Mouse (Mus musculus): ENCODE data around the gene Coro6. TPM values are rescaled to one million over a fixed set of nuclear protein-coding genes. Genes with fewer than 3 reads are reported as not detected.
A peak's percentile ranks its signal among the peaks of the same experiment; 100 is the strongest.

The Coro6 gene
- polyA plus RNA-seq, 1 experiment from 2014 or later: 0.39 TPM

GRCm38 (mm10) chr11:77471407-77471806, 9.2 kb downstream of the Coro6 start:
- H3K4me3 ChIP-seq (ENCODE audit: low read depth, low read length): no peak overlapping the region
- H3K27ac ChIP-seq (ENCODE audit: low read length): no peak overlapping the region
- H3K4me1 ChIP-seq (ENCODE audit: control insufficient read depth, insufficient read depth, low read length): 0 out of 2 replicates have a peak, but pooled peaks cover 3% of the 10 kb centered on the region
- 72% methylated on average over 29 of the region's 29 CpGs for WGBS
- H3K9me3 ChIP-seq (replicated peaks; ENCODE audit: control insufficient read depth, low read length, poor library complexity, severe bottlenecking): no peaks in the 10 kb centered on the region
- H3K27me3 ChIP-seq (ENCODE audit: control insufficient read depth, insufficient read depth, low read depth, low read length): peaks cover 14% of the 10 kb centered on the region
- H3K36me3 ChIP-seq (ENCODE audit: control insufficient read depth, insufficient read depth, low read length): peaks cover 22% of the 10 kb centered on the region
- H3K9ac ChIP-seq (ENCODE audit: low read depth, low read length): no peak overlapping the region
- no peak for ATAC-seq
- no peak overlapping the region for H3K4me2 ChIP-seq (ENCODE audit: low read length)

- Histone ChIP-seq H3K9ac (ENCODE audit: low read depth, low read length) (no peak overlapping the region), H3K27ac (ENCODE audit: low read length) (no peak overlapping the region), H3K27me3 (ENCODE audit: control insufficient read depth, insufficient read depth, low read depth, low read length) (peaks cover under 1% of the 10 kb centered on the region), H3K9me3 (replicated peaks; ENCODE audit: control insufficient read depth, low read length, poor library complexity, severe bottlenecking) (no peaks in the 10 kb centered on the region), H3K4me1 (ENCODE audit: control insufficient read depth, insufficient read depth, low read length) (0 out of 2 replicates have a peak, but pooled peaks cover under 1% of the 10 kb centered on the region), H3K4me3 (ENCODE audit: low read depth, low read length) (no peak overlapping the region), H3K4me2 (ENCODE audit: low read length) (no peak overlapping the region), H3K36me3 (ENCODE audit: control insufficient read depth, insufficient read depth, low read length) (peaks cover 22% of the 10 kb centered on the region)
- 93% methylated on average over 16 of the region's 16 CpGs for WGBS
- 0 out of 2 replicates have a peak, but pooled peaks have one; percentile 15 for ATAC-seq
Measured at GRCm38 (mm10) chr11:77472775-77473174, 10.6 kb downstream of the Coro6 start.

GRCm38 (mm10) chr11:77476216-77476615, 14.0 kb downstream of the Coro6 start:
- no peak overlapping the region for H3K4me2 ChIP-seq (ENCODE audit: low read length)
- ATAC-seq: no peak
- H3K9me3 ChIP-seq (replicated peaks; ENCODE audit: control insufficient read depth, low read length, poor library complexity, severe bottlenecking): no peaks in the 10 kb centered on the region
- H3K4me3 ChIP-seq (ENCODE audit: low read depth, low read length): no peak overlapping the region
- H3K4me1 ChIP-seq (ENCODE audit: control insufficient read depth, insufficient read depth, low read length): no peaks in the 10 kb centered on the region
- H3K36me3 ChIP-seq (ENCODE audit: control insufficient read depth, insufficient read depth, low read length): peaks cover 13% of the 10 kb centered on the region
- H3K9ac ChIP-seq (ENCODE audit: low read depth, low read length): no peak overlapping the region
- H3K27ac ChIP-seq (ENCODE audit: low read length): no peak overlapping the region
- H3K27me3 ChIP-seq (ENCODE audit: control insufficient read depth, insufficient read depth, low read depth, low read length): no peaks in the 10 kb centered on the region
- WGBS: 96% methylated on average over 14 of the region's 14 CpGs

GRCm38 (mm10) chr11:77476895-77477294, 14.7 kb downstream of the Coro6 start:
- Histone ChIP-seq H3K36me3 (ENCODE audit: control insufficient read depth, insufficient read depth, low read length) (peaks cover 6% of the 10 kb centered on the region; the same call in 1 of the 2 replicates), H3K27me3 (ENCODE audit: control insufficient read depth, insufficient read depth, low read depth, low read length) (no peaks in the 10 kb centered on the region), H3K4me1 (ENCODE audit: control insufficient read depth, insufficient read depth, low read length) (no peaks in the 10 kb centered on the region), H3K9ac (ENCODE audit: low read depth, low read length) (no peak overlapping the region), H3K4me3 (ENCODE audit: low read depth, low read length) (no peak overlapping the region), H3K4me2 (ENCODE audit: low read length) (no peak overlapping the region), H3K9me3 (replicated peaks; ENCODE audit: control insufficient read depth, low read length, poor library complexity, severe bottlenecking) (no peaks in the 10 kb centered on the region), H3K27ac (ENCODE audit: low read length) (no peak overlapping the region)
- 91% methylated on average over 6 of the region's 6 CpGs for WGBS
- ATAC-seq: no peak

GRCm38 (mm10) chr11:77483043-77483442, 20.8 kb downstream of the Coro6 start:
- ATAC-seq: no peak
- H3K27me3 ChIP-seq (ENCODE audit: control insufficient read depth, insufficient read depth, low read depth, low read length): no peaks in the 10 kb centered on the region
- H3K36me3 ChIP-seq (ENCODE audit: control insufficient read depth, insufficient read depth, low read length): no peaks in the 10 kb centered on the region
- 87% methylated on average over 3 of the region's 3 CpGs for WGBS
- no peak overlapping the region for H3K27ac ChIP-seq (ENCODE audit: low read length)
- H3K4me3 ChIP-seq (ENCODE audit: low read depth, low read length): no peak overlapping the region
- H3K4me1 ChIP-seq (ENCODE audit: control insufficient read depth, insufficient read depth, low read length): peaks cover 35% of the 10 kb centered on the region
- H3K9me3 ChIP-seq (replicated peaks; ENCODE audit: control insufficient read depth, low read length, poor library complexity, severe bottlenecking): no peaks in the 10 kb centered on the region
- H3K9ac ChIP-seq (ENCODE audit: low read depth, low read length): no peak overlapping the region
- no peak overlapping the region for H3K4me2 ChIP-seq (ENCODE audit: low read length)

- no peak overlapping the region for H3K4me3 ChIP-seq (ENCODE audit: low read depth, low read length)
- H3K4me2 ChIP-seq (ENCODE audit: low read length): no peak overlapping the region
- H3K27me3 ChIP-seq (ENCODE audit: control insufficient read depth, insufficient read depth, low read depth, low read length): no peaks in the 10 kb centered on the region
- no peak overlapping the region for H3K27ac ChIP-seq (ENCODE audit: low read length)
- WGBS: 78% methylated on average over 11 of the region's 11 CpGs
- no peak overlapping the region for H3K9ac ChIP-seq (ENCODE audit: low read depth, low read length)
- peaks cover 41% of the 10 kb centered on the region for H3K4me1 ChIP-seq (ENCODE audit: control insufficient read depth, insufficient read depth, low read length)
- no peak for ATAC-seq
- no peaks in the 10 kb centered on the region for H3K36me3 ChIP-seq (ENCODE audit: control insufficient read depth, insufficient read depth, low read length)
- H3K9me3 ChIP-seq (replicated peaks; ENCODE audit: control insufficient read depth, low read length, poor library complexity, severe bottlenecking): no peaks in the 10 kb centered on the region
Measured at GRCm38 (mm10) chr11:77483510-77484255, 21.5 kb downstream of the Coro6 start.

- Histone ChIP-seq H3K9me3 (replicated peaks; ENCODE audit: control insufficient read depth, low read length, poor library complexity, severe bottlenecking) (no peaks in the 10 kb centered on the region), H3K4me1 (ENCODE audit: control insufficient read depth, insufficient read depth, low read length) (peaks cover 44% of the 10 kb centered on the region), H3K27ac (ENCODE audit: low read length) (no peak overlapping the region), H3K27me3 (ENCODE audit: control insufficient read depth, insufficient read depth, low read depth, low read length) (no peaks in the 10 kb centered on the region), H3K4me3 (ENCODE audit: low read depth, low read length) (no peak overlapping the region), H3K36me3 (ENCODE audit: control insufficient read depth, insufficient read depth, low read length) (no peaks in the 10 kb centered on the region), H3K4me2 (ENCODE audit: low read length) (no peak overlapping the region), H3K9ac (ENCODE audit: low read depth, low read length) (no peak overlapping the region)
- 41% methylated on average over 6 of the region's 6 CpGs for WGBS
- ATAC-seq: no peak
Measured at GRCm38 (mm10) chr11:77485229-77485628, 23.0 kb downstream of the Coro6 start.

- Histone ChIP-seq H3K4me1 (ENCODE audit: control insufficient read depth, insufficient read depth, low read length) (peaks cover 57% of the 10 kb centered on the region), H3K36me3 (ENCODE audit: control insufficient read depth, insufficient read depth, low read length) (no peaks in the 10 kb centered on the region), H3K9me3 (replicated peaks; ENCODE audit: control insufficient read depth, low read length, poor library complexity, severe bottlenecking) (no peaks in the 10 kb centered on the region), H3K27me3 (ENCODE audit: control insufficient read depth, insufficient read depth, low read depth, low read length) (no peaks in the 10 kb centered on the region), H3K27ac (ENCODE audit: low read length) (peak overlapping the region; percentile 12; the same call in 1 of the 2 replicates), H3K9ac (ENCODE audit: low read depth, low read length) (peak overlapping the region; percentile 33), H3K4me3 (ENCODE audit: low read depth, low read length) (peak overlapping the region; percentile 11), H3K4me2 (ENCODE audit: low read length) (peak overlapping the region; percentile 94)
- no peak for ATAC-seq
- WGBS: 43% methylated on average over 5 of the region's 5 CpGs
Measured at GRCm38 (mm10) chr11:77486798-77487197, 24.6 kb downstream of the Coro6 start.

GRCm38 (mm10) chr11:77488771-77489581, 26.8 kb downstream of the Coro6 start:
- H3K9ac ChIP-seq (ENCODE audit: low read depth, low read length): peak overlapping the region; percentile 91

More at GRCm38 (mm10) chr11:77488771-77489581, 26.8 kb downstream of the Coro6 start:
- Histone ChIP-seq H3K27me3 (ENCODE audit: control insufficient read depth, insufficient read depth, low read depth, low read length) (no peaks in the 10 kb centered on the region), H3K36me3 (ENCODE audit: control insufficient read depth, insufficient read depth, low read length) (no peaks in the 10 kb centered on the region), H3K9me3 (replicated peaks; ENCODE audit: control insufficient read depth, low read length, poor library complexity, severe bottlenecking) (no peaks in the 10 kb centered on the region), H3K4me2 (ENCODE audit: low read length) (peak overlapping the region; percentile 94), H3K4me3 (ENCODE audit: low read depth, low read length) (peak overlapping the region; percentile 91), H3K4me1 (ENCODE audit: control insufficient read depth, insufficient read depth, low read length) (peaks cover 64% of the 10 kb centered on the region), H3K27ac (ENCODE audit: low read length) (peak overlapping the region; percentile 92)
- 2% methylated on average over 39 of the region's 55 CpGs for WGBS
- no peak for ATAC-seq

All from midbrain, embryonic 16.5 days (tissue).